Mouse (Mus musculus): ENCODE measurements around the gene Fxyd6. TPM values are rescaled to one million over a fixed set of nuclear protein-coding genes. Genes with fewer than 3 reads are reported as not detected.

Fxyd6 gene
- polyA plus RNA-seq, 1 experiment from 2014 or later, result 348 TPM

DNA sequence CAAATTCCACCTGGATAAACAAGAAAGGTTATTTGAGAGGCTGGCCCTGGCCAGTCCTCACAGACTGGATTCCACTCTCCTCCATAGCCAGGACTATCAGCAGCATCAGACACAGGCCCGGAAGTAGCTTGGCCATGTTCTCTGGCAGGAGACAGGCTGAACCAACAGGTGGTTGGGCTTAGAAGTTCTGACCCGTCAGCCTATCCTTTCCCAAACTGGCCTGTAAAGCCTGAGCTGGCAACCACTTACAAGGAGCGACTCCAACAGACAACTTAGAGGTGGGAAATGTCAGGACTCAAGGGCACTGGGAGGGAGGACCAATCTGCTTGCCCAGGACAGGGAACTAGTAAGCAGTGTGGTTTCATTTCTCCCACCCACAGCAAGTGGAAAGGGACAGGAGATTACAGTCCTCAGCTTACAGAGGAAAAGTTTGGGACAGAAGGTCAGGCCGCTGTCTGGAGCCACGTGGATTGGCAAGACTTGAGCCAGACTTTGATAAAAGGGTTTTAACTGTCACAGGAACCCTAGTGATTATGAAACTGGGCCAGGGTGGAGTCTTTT is 1.6 kb upstream of the Fxyd6 start:
- Histone ChIP-seq H3K9me3 (ENCODE audit: control insufficient read depth, low read length) (no peaks in the 10 kb centered on the region), H3K27ac (replicated peaks; ENCODE audit: low read depth, low read length) (no peak overlapping the region), H3K36me3 (ENCODE audit: control insufficient read depth, insufficient read depth, low read length) (no peaks in the 10 kb centered on the region), H3K9ac (replicated peaks; ENCODE audit: low read length) (no peak overlapping the region), H3K4me1 (ENCODE audit: control insufficient read depth, insufficient read depth, low read length) (peaks cover 25% of the 10 kb centered on the region), H3K27me3 (ENCODE audit: control insufficient read depth, insufficient read depth, low read length) (no peaks in the 10 kb centered on the region), H3K4me3 (replicated peaks; ENCODE audit: low read depth, low read length) (no peak overlapping the region), H3K4me2 (ENCODE audit: low read length) (no peak overlapping the region)
- ATAC-seq (ENCODE audit: low FRiP score, low TSS enrichment), result no peak
- no peak for DNase-seq
- 79% methylated on average over 5 of the region's 5 CpGs for WGBS

DNA sequence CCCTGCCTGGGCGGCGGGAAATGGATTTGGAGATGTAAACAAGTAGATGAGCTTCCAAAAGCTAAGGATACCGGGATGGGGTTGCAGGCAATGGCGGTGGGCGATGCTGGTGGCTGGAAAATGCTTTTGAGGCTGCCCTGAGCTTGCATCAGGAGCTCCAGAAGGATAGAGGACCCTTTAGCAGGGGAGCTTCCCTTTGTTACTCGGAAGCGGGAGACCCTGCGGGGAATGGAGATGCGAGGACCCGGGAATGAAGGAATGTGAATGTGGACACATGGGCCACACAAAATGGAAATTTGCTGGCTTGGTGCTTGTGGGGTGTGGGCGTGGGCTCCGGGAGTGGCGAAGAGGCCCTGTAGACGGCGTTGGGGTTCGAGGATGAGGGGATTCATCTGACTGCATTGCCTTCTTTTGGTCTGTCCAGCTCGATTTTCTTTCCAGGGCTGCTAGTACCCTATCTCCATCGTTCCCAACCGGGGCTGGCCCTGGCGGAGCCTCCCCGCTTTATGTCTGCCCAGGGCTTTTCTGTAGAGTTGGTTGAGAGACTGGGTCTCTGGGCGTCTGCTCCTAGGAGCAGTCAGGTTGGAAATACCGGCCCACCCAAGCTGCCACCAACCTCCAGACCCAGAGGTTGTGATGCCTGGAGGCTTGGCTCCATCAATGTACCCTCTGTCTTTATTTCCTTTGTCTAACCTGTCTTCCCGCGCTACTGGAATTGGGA is 791 bp downstream of the Fxyd6 start:
- Histone ChIP-seq H3K4me1 (ENCODE audit: control insufficient read depth, insufficient read depth, low read length) (peaks cover 25% of the 10 kb centered on the region), H3K27me3 (ENCODE audit: control insufficient read depth, insufficient read depth, low read length) (no peaks in the 10 kb centered on the region), H3K9ac (replicated peaks; ENCODE audit: low read length) (peak overlapping the region; percentile 86), H3K27ac (replicated peaks; ENCODE audit: low read depth, low read length) (peak overlapping the region; percentile 89), H3K9me3 (ENCODE audit: control insufficient read depth, low read length) (no peaks in the 10 kb centered on the region), H3K36me3 (ENCODE audit: control insufficient read depth, insufficient read depth, low read length) (peaks cover under 1% of the 10 kb centered on the region; the same call in 1 of the 2 replicates), H3K4me3 (replicated peaks; ENCODE audit: low read depth, low read length) (peak overlapping the region; percentile 71), H3K4me2 (ENCODE audit: low read length) (peak overlapping the region; percentile 62)
- ATAC-seq (ENCODE audit: low FRiP score, low TSS enrichment) (peak; percentile 20; the same call in 1 of the 2 replicates), DNase-seq (peak; percentile 64)
- WGBS, result 1% methylated on average over 25 of the region's 25 CpGs

DNA sequence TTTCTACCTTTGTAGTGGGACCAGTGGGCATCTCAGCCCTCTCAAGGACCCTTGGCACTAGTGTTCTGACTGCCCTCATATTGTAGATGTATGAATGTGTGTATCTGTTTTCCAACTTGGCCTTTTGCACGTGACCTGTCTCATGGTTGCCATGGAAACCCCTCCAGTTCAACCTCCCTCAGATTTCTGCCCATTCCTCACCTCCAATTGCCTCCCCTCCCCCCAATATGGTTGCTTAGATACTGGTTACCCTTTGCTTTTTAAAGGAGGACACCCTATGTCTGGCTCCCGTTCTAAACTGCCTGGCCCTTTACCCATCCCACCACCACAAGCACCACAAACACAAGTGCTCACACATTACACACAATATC is 1.3 kb downstream of the Fxyd6 start:
- peaks cover 25% of the 10 kb centered on the region for H3K4me1 ChIP-seq (ENCODE audit: control insufficient read depth, insufficient read depth, low read length)

DNA sequence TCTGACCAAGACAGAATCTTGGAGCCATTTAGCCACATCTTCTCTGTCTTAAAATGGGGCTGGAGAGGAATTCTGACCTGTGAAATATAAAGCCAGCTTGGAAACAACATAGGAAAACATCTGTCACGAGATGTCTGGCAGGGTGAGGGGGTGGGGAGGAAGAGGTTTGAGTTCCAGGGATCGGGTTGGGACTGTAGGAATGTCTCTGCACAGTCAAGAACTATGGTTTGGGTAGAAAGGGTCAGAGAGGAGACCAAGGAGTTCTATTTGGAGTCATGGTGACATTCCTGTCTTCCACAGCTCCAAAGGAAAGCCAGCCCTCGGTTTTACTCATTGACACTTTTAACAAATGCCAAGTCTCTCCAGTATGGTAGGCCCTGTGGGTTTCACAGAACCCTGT is 3.9 kb downstream of the Fxyd6 start:
- DNase-seq, result no peak
- WGBS, result 87% methylated on average over 3 of the region's 3 CpGs

More for the DNA sequence above, 1.3 kb downstream of the Fxyd6 start:
- WGBS, result 3% methylated on average over 2 of the region's 2 CpGs
- peak; percentile 91 for DNase-seq
- peaks cover 4% of the 10 kb centered on the region; the same call in 1 of the 2 replicates for H3K36me3 ChIP-seq (ENCODE audit: control insufficient read depth, insufficient read depth, low read length)
- peak overlapping the region; percentile 62 for H3K4me2 ChIP-seq (ENCODE audit: low read length)
- no peaks in the 10 kb centered on the region for H3K9me3 ChIP-seq (ENCODE audit: control insufficient read depth, low read length)
- peak; percentile 53; the same call in 1 of the 2 replicates for ATAC-seq (ENCODE audit: low FRiP score, low TSS enrichment)
- H3K4me3 ChIP-seq (replicated peaks; ENCODE audit: low read depth, low read length), result peak overlapping the region; percentile 71
- no peaks in the 10 kb centered on the region for H3K27me3 ChIP-seq (ENCODE audit: control insufficient read depth, insufficient read depth, low read length)
- H3K27ac ChIP-seq (replicated peaks; ENCODE audit: low read depth, low read length), result peak overlapping the region; percentile 89
- H3K9ac ChIP-seq (replicated peaks; ENCODE audit: low read length), result peak overlapping the region; percentile 86

DNA sequence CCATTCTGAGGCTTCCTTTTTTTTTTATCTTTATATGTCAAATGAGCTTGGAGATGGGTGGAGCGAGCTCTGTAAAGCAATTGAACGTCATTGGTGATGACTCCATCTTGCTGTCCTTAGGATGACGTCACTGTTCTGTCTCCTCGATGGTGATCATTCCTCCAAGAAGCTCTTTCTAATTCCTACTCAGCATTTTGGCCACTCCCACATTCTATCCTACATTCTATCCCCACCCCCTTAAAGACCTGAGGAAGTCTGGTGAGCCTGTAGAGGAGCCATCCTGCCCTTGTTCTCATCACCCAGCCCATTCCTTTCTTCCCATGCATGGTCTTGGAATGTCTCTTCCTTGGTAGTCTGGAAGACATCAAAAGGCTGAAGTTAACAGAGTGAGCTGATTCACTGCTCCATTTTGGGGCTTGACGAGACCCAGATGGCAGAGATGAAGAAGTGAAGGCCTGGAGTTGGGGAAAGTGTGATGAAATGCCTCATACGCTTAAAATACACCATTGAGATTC is 5.1 kb downstream of the Fxyd6 start:
- Histone ChIP-seq H3K9me3 (ENCODE audit: control insufficient read depth, low read length) (no peaks in the 10 kb centered on the region), H3K36me3 (ENCODE audit: control insufficient read depth, insufficient read depth, low read length) (peaks cover 7% of the 10 kb centered on the region; the same call in 1 of the 2 replicates), H3K4me1 (ENCODE audit: control insufficient read depth, insufficient read depth, low read length) (peaks cover 29% of the 10 kb centered on the region), H3K27ac (replicated peaks; ENCODE audit: low read depth, low read length) (no peak overlapping the region), H3K4me3 (replicated peaks; ENCODE audit: low read depth, low read length) (no peak overlapping the region), H3K9ac (replicated peaks; ENCODE audit: low read length) (no peak overlapping the region), H3K4me2 (ENCODE audit: low read length) (no peak overlapping the region), H3K27me3 (ENCODE audit: control insufficient read depth, insufficient read depth, low read length) (no peaks in the 10 kb centered on the region)
- WGBS, result 93% methylated on average over 6 of the region's 6 CpGs
- ATAC-seq (ENCODE audit: low FRiP score, low TSS enrichment) (no peak), DNase-seq (no peak)

More for the DNA sequence above, 3.9 kb downstream of the Fxyd6 start:
- Histone ChIP-seq H3K4me1 (ENCODE audit: control insufficient read depth, insufficient read depth, low read length) (peaks cover 30% of the 10 kb centered on the region), H3K27ac (replicated peaks; ENCODE audit: low read depth, low read length) (no peak overlapping the region), H3K9me3 (ENCODE audit: control insufficient read depth, low read length) (no peaks in the 10 kb centered on the region), H3K27me3 (ENCODE audit: control insufficient read depth, insufficient read depth, low read length) (no peaks in the 10 kb centered on the region), H3K4me2 (ENCODE audit: low read length) (no peak overlapping the region), H3K36me3 (ENCODE audit: control insufficient read depth, insufficient read depth, low read length) (peaks cover 7% of the 10 kb centered on the region; the same call in 1 of the 2 replicates), H3K9ac (replicated peaks; ENCODE audit: low read length) (no peak overlapping the region), H3K4me3 (replicated peaks; ENCODE audit: low read depth, low read length) (no peak overlapping the region)
- no peak for ATAC-seq (ENCODE audit: low FRiP score, low TSS enrichment)

DNA sequence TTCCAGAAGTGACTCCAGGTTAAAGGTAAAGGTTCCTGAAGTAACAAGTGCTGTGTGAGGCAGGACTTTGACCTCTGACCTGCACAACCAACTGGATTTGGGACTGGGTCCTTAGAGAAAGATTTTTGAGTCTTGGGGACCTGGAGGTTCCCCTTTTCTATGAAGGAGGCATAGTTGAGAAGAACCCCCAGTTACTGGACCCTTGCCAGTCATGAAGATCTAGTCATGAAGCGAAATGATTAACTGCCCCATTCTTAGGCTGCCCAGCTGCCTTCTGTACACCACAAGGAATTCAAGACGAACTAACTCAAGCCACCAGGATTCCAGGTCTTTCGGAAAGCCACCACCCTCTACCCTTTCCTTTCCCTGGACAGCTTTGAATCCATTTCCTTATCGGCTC is 6.4 kb downstream of the Fxyd6 start:
- H3K4me3 ChIP-seq (replicated peaks; ENCODE audit: low read depth, low read length), result no peak overlapping the region
- ATAC-seq (ENCODE audit: low FRiP score, low TSS enrichment) (no peak), DNase-seq (no peak)
- peaks cover 7% of the 10 kb centered on the region; the same call in 1 of the 2 replicates for H3K36me3 ChIP-seq (ENCODE audit: control insufficient read depth, insufficient read depth, low read length)
- H3K27me3 ChIP-seq (ENCODE audit: control insufficient read depth, insufficient read depth, low read length), result no peaks in the 10 kb centered on the region
- peaks cover 36% of the 10 kb centered on the region for H3K4me1 ChIP-seq (ENCODE audit: control insufficient read depth, insufficient read depth, low read length)
- 91% methylated on average over 4 of the region's 4 CpGs for WGBS
- H3K4me2 ChIP-seq (ENCODE audit: low read length), result no peak overlapping the region
- no peak overlapping the region for H3K9ac ChIP-seq (replicated peaks; ENCODE audit: low read length)
- no peaks in the 10 kb centered on the region for H3K9me3 ChIP-seq (ENCODE audit: control insufficient read depth, low read length)
- H3K27ac ChIP-seq (replicated peaks; ENCODE audit: low read depth, low read length), result no peak overlapping the region

DNA sequence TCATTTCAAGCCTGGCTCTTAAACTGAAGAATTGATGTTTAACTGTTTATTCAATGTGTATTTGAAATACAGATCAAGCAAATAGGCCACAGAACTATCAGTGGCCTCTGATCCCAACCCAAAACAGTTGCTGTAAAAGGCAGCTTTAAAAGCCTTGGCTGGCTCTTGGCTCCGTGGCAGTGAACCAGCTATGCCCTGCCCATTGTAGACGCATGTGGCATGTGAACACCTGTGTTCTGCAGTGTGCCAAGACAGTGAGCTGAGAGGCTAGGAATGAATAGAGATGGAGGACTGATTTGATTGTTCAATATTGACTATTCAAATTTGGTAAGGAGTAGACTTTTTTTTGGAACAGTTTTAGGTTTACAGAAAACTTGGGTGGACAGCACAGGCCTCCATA is 6.9 kb downstream of the Fxyd6 start:
- peaks cover 7% of the 10 kb centered on the region; the same call in 1 of the 2 replicates for H3K36me3 ChIP-seq (ENCODE audit: control insufficient read depth, insufficient read depth, low read length)
- no peak for DNase-seq
- 85% methylated on average over 2 of the region's 2 CpGs for WGBS

DNA sequence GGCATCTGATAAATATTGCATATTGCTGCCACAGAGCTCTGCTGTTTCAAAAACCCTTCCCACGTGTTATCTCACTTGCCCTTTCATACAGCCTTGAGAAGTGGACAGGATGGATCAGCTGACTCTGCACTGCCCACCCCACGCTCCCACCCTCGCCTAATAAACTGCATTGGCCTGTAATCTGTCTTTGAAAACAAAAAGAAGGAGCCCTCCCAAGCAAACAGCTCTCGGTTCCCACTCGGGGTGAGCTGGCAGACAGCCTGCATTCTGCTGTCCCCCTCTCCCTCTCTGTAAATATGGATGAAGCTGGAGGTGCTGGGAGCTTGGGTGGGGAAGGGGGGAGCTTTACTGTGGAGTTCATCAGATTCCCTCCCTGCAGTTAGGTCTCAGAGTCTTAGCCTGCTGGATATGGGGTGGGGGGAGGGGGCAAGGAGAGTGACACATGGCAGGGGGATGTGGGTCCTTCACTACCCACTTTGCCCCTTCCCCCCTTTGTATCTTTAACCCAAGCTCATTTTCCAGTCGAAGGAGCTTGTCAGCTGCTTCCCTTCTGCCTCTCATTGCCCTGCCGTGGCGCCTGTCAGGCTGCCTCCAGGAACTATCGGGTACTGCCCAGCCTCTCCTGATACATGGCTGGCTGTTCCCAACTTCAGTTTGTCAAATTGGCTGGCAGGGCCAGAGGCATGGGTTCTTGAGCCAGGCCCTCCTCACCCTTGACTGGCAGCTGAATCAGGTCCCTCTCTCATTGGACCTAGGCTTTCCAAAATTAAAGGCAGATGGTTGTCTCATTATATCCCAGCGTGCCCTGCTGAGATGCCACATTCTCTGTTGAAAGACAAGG is 10.6 kb downstream of the Fxyd6 start:
- Histone ChIP-seq H3K27me3 (ENCODE audit: control insufficient read depth, insufficient read depth, low read length) (no peaks in the 10 kb centered on the region), H3K27ac (replicated peaks; ENCODE audit: low read depth, low read length) (peak overlapping the region; percentile 66), H3K4me3 (replicated peaks; ENCODE audit: low read depth, low read length) (no peak overlapping the region), H3K4me2 (ENCODE audit: low read length) (no peak overlapping the region), H3K4me1 (ENCODE audit: control insufficient read depth, insufficient read depth, low read length) (peaks cover 20% of the 10 kb centered on the region), H3K36me3 (ENCODE audit: control insufficient read depth, insufficient read depth, low read length) (peaks cover 7% of the 10 kb centered on the region; the same call in 1 of the 2 replicates), H3K9me3 (ENCODE audit: control insufficient read depth, low read length) (no peaks in the 10 kb centered on the region), H3K9ac (replicated peaks; ENCODE audit: low read length) (no peak overlapping the region; the same call in 1 of the 2 replicates)
- peak; percentile 46 for DNase-seq
- ATAC-seq (ENCODE audit: low FRiP score, low TSS enrichment), result peak; percentile 57
- WGBS, result 44% methylated on average over 10 of the region's 10 CpGs

More for the DNA sequence above, 6.9 kb downstream of the Fxyd6 start:
- no peaks in the 10 kb centered on the region for H3K9me3 ChIP-seq (ENCODE audit: control insufficient read depth, low read length)
- no peak overlapping the region for H3K4me2 ChIP-seq (ENCODE audit: low read length)
- no peaks in the 10 kb centered on the region for H3K27me3 ChIP-seq (ENCODE audit: control insufficient read depth, insufficient read depth, low read length)
- ATAC-seq (ENCODE audit: low FRiP score, low TSS enrichment), result no peak
- no peak overlapping the region for H3K9ac ChIP-seq (replicated peaks; ENCODE audit: low read length)
- H3K27ac ChIP-seq (replicated peaks; ENCODE audit: low read depth, low read length), result no peak overlapping the region
- no peak overlapping the region for H3K4me3 ChIP-seq (replicated peaks; ENCODE audit: low read depth, low read length)
- peaks cover 31% of the 10 kb centered on the region for H3K4me1 ChIP-seq (ENCODE audit: control insufficient read depth, insufficient read depth, low read length)

Data from midbrain, embryonic 14.5 days (tissue).